Mouse (Mus musculus) heart, postnatal 0 days (tissue): Measurements from ENCODE around the gene Plcxd2. TPM values are rescaled to one million over a fixed set of nuclear protein-coding genes. Genes with fewer than 3 reads are reported as not detected.

ENCODE experiments used
- ATAC-seq: fragments of 200-750 bp; cut with Nextera tagmentation; 2 replicates; pipeline ENCODE4 v1.8.0; 2017; ENCODE audit warnings: low read depth, moderate number of reproducible peaks, moderate library complexity; ENCODE audit not compliant: insufficient read depth
- DNase-seq: peaks from one replicate; pipeline ENCODE4 v3.0.0-alpha.2; 2016; ENCODE audit warnings: low spot score
- H3K27ac ChIP-seq: fragments of 300-500 bp; sonication (generic); 2 replicates; pipeline ENCODE4 v1.5.1; 2014; ENCODE audit warnings: low read depth, mild to moderate bottlenecking
- H3K27me3 ChIP-seq: fragments of 300-500 bp; sonication (generic); 2 replicates; pipeline ENCODE4 v1.6.1; 2014; ENCODE audit warnings: low read length, mixed read lengths; ENCODE audit not compliant: control insufficient read depth, insufficient read depth
- H3K36me3 ChIP-seq: fragments of 300-500 bp; sonication (generic); replicated peaks from 2 replicates; pipeline ENCODE4 v1.6.1; 2014; ENCODE audit warnings: low read length, mixed read lengths; ENCODE audit not compliant: control insufficient read depth, insufficient read depth
- H3K4me1 ChIP-seq: fragments of 300-500 bp; sonication (generic); 2 replicates; pipeline ENCODE4 v1.6.1; 2014; ENCODE audit warnings: antibody characterized with exemption; ENCODE audit not compliant: control insufficient read depth, insufficient read depth
- H3K4me2 ChIP-seq: fragments of 300-500 bp; sonication (generic); 2 replicates; pipeline ENCODE4 v1.6.1; 2014; ENCODE audit warnings: low read depth, mild to moderate bottlenecking, low read length, moderate library complexity
- H3K4me3 ChIP-seq: fragments of 300-500 bp; sonication (generic); 2 replicates; pipeline ENCODE4 v1.5.1; 2014; ENCODE audit warnings: low read depth, low read length
- H3K9ac ChIP-seq: fragments of 300-500 bp; sonication (generic); replicated peaks from 2 replicates; pipeline ENCODE4 v1.6.1; 2014; ENCODE audit warnings: low read depth, low read length, mixed read lengths
- H3K9me3 ChIP-seq: fragments of 300-500 bp; sonication (generic); replicated peaks from 2 replicates; pipeline ENCODE4 v1.6.1; 2016; ENCODE audit warnings: low read length; ENCODE audit not compliant: control insufficient read depth
- CTCF ChIP-seq: IDR thresholded peaks from 2 replicates; pipeline ENCODE4 v1.5.1; 2016; ENCODE audit warnings: antibody characterized with exemption, control low read depth, low read depth
- EP300 ChIP-seq: IDR thresholded peaks from 2 replicates; pipeline ENCODE4 v1.6.1; 2016; ENCODE audit warnings: antibody characterized with exemption, low read depth
- WGBS: fragments of 180-500 bp; shearing (Covaris S2); extraction: QIAGEN DNeasy Blood & Tissue Kit; methylation state at CpG from one replicate; pipeline ENCODE4 v1.1.7; 2014; 5-methylcytosine and 5-hydroxymethylcytosine counted together
- polyA plus RNA-seq: library from polyadenylated mRNA; unstranded; fragments of >200 nt; fragmentation: Nextera tagmentation; extraction: Ambion mirVana; gene quantifications from 2 replicates; pipeline ENCODE4 v1.2.1, GENCODE M21; 2015
- total RNA-seq: library from RNA; depleted of rRNA; stranded (reverse); fragments of >200 nt; gene quantifications from 2 replicates; pipeline ENCODE4 v1.2.3, GENCODE M21; 2014; ENCODE audit warnings: low replicate concordance

Plcxd2 gene
- total and polyA plus RNA-seq, 2 experiments from 2014 or later, result 0.14 to 0.99 TPM

GRCm38 (mm10) chr16:45968716-45969115 lies 41.3 kb downstream of the Plcxd2 start:
- no peak overlapping the region for H3K4me3 ChIP-seq
- no peaks in the 10 kb centered on the region for H3K9me3 ChIP-seq
- no peaks in the 10 kb centered on the region for H3K27me3 ChIP-seq
- no peaks in the 10 kb centered on the region for H3K4me1 ChIP-seq
- no peak for TF ChIP-seq CTCF
- no peak for TF ChIP-seq EP300
- ATAC-seq (no peak), DNase-seq (no peak)
- 55% methylated on average over 5 of the region's 5 CpGs for WGBS
- no peak overlapping the region for H3K27ac ChIP-seq
- no peak overlapping the region for H3K9ac ChIP-seq
- H3K4me2 ChIP-seq, result no peak overlapping the region
- no peaks in the 10 kb centered on the region for H3K36me3 ChIP-seq

- WGBS, result 5% methylated on average over 7 of the region's 7 CpGs
- TF ChIP-seq CTCF (peak; percentile 96), EP300 (no peak)
- no peak overlapping the region for H3K27ac ChIP-seq
- H3K4me1 ChIP-seq, result peaks cover 8% of the 10 kb centered on the region
- DNase-seq (peak; percentile 85), ATAC-seq (peak; percentile 85)
- H3K4me2 ChIP-seq, result peak overlapping the region; percentile 28; the same call in 1 of the 2 replicates
- no peak overlapping the region for H3K4me3 ChIP-seq
- no peaks in the 10 kb centered on the region for H3K9me3 ChIP-seq
- H3K9ac ChIP-seq, result no peak overlapping the region
- no peaks in the 10 kb centered on the region for H3K27me3 ChIP-seq
- H3K36me3 ChIP-seq, result no peaks in the 10 kb centered on the region
These were observed 42.5 kb downstream of the Plcxd2 start for GRCm38 (mm10) chr16:45967471-45967870.

- Histone ChIP-seq H3K4me1 (peaks cover 8% of the 10 kb centered on the region), H3K4me3 (no peak overlapping the region), H3K9ac (no peak overlapping the region), H3K36me3 (no peaks in the 10 kb centered on the region), H3K4me2 (no peak overlapping the region), H3K27ac (no peak overlapping the region), H3K27me3 (no peaks in the 10 kb centered on the region), H3K9me3 (no peaks in the 10 kb centered on the region)
- no peak for DNase-seq
- 62% methylated on average over 5 of the region's 5 CpGs for WGBS
- TF ChIP-seq CTCF (no peak), EP300 (no peak)
- no peak for ATAC-seq
These were observed 43.4 kb downstream of the Plcxd2 start for GRCm38 (mm10) chr16:45966604-45967003.

GRCm38 (mm10) chr16:45964777-45965176 lies 45.2 kb downstream of the Plcxd2 start:
- no peak overlapping the region for H3K4me3 ChIP-seq
- 78% methylated on average over 6 of the region's 6 CpGs for WGBS

DNA sequence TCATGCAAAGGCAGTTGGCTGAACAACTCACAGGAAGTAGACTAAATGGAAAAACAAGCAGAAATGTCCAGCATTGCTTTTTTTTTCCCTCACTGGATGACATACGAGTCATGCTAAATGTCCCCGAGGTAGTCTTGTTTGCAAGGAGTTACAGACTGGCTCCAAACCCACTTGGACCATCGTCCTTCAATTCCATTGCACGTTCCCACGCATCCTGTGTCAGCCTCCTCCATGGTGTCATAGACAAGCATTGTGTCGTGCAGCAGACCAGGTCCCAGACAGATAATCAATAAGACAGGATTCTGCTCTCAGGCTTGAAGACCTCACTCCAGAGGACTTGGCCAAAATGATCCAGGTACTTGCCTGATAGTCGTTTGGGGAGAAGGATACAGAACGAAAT lies 46.2 kb downstream of the Plcxd2 start:
- 71% methylated on average over 8 of the region's 8 CpGs for WGBS
- Histone ChIP-seq H3K27me3 (no peaks in the 10 kb centered on the region), H3K36me3 (no peaks in the 10 kb centered on the region), H3K9me3 (no peaks in the 10 kb centered on the region), H3K4me3 (no peak overlapping the region), H3K27ac (no peak overlapping the region), H3K9ac (no peak overlapping the region), H3K4me2 (no peak overlapping the region), H3K4me1 (peaks cover 8% of the 10 kb centered on the region)
- no peak for ATAC-seq
- peak; percentile 25 for DNase-seq
- TF ChIP-seq EP300, result no peak
- no peak for TF ChIP-seq CTCF

More at GRCm38 (mm10) chr16:45964777-45965176, 45.2 kb downstream of the Plcxd2 start:
- DNase-seq (no peak), ATAC-seq (no peak)
- no peak overlapping the region for H3K9ac ChIP-seq
- no peaks in the 10 kb centered on the region for H3K9me3 ChIP-seq
- no peak overlapping the region for H3K27ac ChIP-seq
- no peak for TF ChIP-seq CTCF
- TF ChIP-seq EP300, result no peak
- H3K27me3 ChIP-seq, result no peaks in the 10 kb centered on the region
- H3K4me1 ChIP-seq, result peaks cover 8% of the 10 kb centered on the region
- no peaks in the 10 kb centered on the region for H3K36me3 ChIP-seq
- no peak overlapping the region for H3K4me2 ChIP-seq

- no peak for ATAC-seq
- WGBS, result 36% methylated on average over 5 of the region's 5 CpGs
These were observed 46.9 kb downstream of the Plcxd2 start for GRCm38 (mm10) chr16:45963088-45963487.

More at GRCm38 (mm10) chr16:45963088-45963487, 46.9 kb downstream of the Plcxd2 start:
- Histone ChIP-seq H3K4me2 (no peak overlapping the region), H3K27me3 (no peaks in the 10 kb centered on the region), H3K9me3 (no peaks in the 10 kb centered on the region), H3K36me3 (no peaks in the 10 kb centered on the region), H3K4me3 (no peak overlapping the region), H3K4me1 (peaks cover 8% of the 10 kb centered on the region), H3K27ac (no peak overlapping the region), H3K9ac (no peak overlapping the region)
- DNase-seq, result no peak
- TF ChIP-seq EP300 (no peak), CTCF (no peak)
